Mouse (Mus musculus): ENCODE measurements at regions not wholly inside any gene's neighbourhood (a gene's known extent, or its start where the extent isn't known, plus 50 kb on each side); places are given as distances from the start of the nearest gene placed in this dataset.
A peak's percentile ranks its signal among the peaks of the same experiment; 100 is the strongest.

DNA sequence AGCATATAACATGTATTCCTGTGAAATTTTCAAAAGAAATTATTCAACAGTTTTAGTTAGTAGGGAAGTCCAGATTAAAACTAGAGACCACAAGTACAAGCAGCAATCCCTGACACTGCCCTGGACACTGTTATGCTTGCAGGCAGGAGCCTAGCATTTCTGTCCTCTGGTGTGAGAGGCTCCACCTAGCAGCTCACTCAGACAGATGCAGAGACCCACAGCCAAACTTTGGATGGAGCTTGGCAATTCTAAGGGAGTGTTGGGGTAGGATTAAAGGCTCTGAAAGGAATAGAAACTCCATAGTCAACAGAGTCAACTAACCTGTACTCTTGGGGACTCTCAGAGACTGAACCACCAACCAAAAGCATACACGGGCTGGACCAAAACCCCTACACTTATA, 509.8 kb downstream of the Flrt2 start:
- no peak for DNase-seq (ENCODE audit: low spot score in 2 of 2)

DNA sequence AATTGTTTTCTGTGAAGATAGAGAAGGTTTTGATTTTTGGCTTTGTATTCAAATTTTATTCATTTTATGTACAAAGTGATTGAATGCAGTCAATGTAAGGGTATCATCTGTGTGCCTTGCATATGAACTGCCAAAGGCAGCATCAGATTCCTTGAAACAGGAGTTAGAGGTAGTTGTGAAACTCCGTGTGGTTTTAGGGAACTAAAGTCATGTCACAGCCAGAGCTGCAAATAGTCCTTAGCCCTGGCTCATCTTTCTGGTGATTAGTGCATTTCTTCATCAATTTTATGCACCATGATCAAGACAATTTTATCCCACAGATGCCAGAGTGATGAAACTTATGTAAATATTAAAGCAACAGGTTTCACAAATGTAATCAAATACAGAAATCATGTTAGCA, 534.4 kb downstream of the Flrt2 start:
- DNase-seq (ENCODE audit: low spot score in 2 of 2): no peak

DNA sequence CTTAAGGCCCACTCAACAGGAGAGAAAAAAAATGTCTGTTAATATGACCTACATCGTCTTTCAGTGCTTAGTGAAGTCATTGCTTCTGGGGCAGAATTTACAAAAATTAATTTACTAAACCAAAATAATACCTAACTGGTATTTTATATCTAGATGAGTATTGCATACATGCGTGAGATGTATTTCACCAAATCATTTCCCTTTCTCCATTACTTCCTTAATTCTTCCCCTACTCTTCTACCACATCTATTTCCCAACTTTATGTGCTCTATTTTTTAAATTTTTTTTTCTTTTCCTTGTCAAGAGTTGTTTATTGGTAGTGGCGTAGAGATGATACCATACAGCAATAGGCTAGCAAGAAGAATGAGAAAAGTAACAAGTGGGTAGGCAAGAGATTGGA, 536.7 kb downstream of the Flrt2 start:
- DNase-seq (ENCODE audit: low spot score in 2 of 2): no peak

DNA sequence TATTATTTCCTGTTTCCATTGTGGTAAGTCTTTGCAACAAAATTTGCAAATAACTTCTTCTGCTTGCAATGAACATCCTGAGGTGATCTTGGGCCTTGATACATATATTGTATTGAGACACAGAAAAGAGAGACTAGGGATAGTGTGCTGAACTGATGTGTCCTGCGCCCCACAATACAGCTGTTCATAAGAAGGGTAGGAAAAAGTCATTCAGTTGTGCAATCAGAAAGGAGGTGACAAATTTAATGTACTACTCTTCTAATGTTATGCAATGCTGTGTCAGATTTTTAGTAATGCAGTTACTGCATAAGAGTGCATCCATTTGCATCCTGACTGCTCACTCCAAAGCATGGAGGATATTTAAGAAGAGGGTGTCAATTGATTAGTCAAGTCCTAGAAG, 543.5 kb downstream of the Flrt2 start:
- no peak for DNase-seq (ENCODE audit: low spot score in 2 of 2)

DNA sequence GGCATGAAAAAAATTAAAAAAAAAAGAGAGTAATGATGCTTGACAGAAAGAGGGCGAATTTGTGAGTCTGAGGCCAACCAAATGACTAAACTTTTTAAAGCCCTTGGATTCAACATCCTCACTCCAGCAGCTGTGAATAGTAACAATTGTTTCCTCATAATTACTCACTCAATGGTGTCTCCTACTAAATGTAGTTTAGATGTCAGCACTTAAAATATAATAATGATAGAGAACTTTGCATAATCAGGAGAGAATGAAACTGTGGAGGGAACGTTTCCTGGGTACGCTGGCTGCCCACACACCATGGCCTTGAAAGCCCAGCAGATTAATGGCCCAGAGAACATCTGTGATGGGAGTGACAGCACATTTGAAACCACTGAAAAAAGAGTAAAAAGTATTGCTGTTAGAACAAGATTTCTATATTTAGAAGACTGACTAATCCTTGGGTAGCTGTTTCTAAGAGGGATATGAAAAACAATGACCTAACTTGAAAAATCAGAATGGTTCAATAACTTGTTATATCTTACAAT, 544.0 kb downstream of the Flrt2 start:
- no peak for DNase-seq (ENCODE audit: low spot score in 2 of 2)

DNA sequence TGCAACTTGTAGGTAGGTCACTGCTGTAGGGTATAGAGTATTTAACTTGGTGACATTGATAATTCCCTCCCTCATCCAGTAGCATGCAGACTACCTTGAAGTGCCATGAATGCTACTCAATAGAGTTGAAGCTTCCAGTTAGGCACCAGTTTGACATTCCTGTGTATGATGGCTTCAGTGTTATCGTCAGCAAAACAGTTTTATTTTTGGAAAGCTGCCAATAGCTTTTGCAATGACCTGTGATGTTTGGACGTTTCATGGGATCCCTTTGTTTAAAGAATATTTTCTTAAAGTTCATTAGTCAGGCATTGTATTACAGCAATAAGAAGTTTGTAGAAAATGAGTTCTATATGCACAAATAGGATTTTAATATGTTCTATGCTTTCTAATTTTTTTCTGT, 547.6 kb downstream of the Flrt2 start:
- DNase-seq (ENCODE audit: low spot score in 2 of 2): no peak

DNA sequence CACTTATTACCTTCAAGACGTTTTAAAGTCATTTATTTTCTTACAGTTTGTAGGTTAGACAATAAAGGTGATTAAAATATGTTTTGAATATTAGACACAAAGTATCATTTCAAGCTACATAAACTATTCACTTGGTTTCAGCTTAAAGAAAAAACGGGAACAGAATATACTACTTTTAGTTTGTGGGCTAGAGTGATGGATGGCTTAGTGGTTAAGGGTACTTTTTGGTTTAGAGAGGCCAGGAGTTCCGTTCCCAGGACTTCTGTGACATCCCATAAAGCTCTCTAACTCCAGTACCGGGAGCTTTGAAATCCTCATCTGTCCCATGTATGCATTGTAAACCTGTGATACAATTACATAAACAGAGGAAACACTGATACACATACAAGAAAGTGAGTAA, 570.0 kb downstream of the Flrt2 start:
- no peak for DNase-seq (ENCODE audit: low spot score in 2 of 2)

DNA sequence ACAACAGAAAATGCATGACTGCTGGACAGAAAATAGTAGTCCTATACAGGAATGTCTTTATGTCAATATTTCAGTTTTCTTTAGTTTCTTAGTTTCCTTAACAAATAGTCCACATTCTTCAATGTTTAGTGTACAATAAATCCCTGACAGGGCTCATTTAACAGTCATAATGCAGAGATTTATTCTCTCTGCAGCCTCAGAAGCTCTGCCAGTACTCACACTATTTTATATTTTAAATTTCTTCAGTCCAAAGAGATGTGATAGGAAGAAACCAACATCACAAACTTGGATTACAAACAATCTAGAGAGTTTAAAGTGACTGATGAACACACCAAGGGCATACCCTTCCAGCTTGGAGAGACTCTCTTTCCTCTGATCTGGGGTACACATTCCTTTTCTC, 583.9 kb downstream of the Flrt2 start:
- DNase-seq (ENCODE audit: low spot score in 2 of 2): no peak

DNA sequence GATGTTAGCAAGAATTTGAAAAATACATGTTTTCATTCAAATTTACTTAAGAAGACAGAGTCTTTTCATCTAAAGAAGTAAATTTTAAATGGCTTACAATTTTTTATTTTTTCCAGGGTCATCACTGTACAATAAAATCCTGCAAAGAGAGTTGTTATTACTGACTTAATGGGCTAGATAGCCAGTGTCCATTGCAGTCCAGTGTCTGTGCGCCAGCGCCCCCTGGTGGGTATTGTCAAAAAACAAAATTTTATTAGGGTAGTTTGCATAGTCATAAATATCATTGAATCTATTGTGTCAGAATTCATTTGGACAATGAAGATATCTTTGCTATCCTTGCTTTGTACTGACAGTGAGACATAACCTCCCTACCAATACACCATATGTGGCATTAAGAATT, 619.1 kb downstream of the Flrt2 start:
- peak in 1 of 2 experiments; percentile 25 for DNase-seq (ENCODE audit: low spot score in 2 of 2)

DNA sequence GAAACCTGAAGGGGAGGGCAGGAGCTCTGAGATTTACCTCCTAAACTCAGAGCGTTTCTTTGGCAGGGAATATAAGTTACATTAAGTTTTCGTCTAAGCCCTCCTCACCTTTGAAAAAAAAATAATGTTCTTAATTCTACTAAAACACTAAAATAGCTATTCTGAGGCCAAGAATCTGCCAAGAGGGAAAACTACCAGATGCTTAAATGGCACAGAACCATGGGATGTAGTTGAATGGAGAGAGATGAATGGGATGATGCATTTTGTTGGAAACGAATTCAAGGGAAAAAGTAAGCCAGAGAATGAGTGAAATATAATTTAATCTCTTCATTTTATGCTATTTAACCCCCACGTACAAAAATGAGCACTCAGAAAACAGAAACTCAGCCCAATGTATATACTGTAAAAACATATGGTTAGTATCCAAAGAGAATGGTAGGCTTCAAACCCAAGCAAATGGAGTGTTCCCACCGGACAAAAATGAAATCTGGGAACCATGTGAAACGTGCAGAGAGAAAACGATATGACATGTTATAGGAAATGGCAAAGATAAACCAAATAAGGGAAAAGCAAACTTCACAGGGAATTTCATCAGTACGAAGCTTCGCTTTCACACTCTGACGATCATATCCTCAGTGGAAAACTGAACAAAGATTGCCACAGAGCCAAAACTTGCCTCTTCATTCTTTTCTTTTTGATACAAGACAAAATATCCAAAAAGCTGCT, 631.2 kb downstream of the Flrt2 start:
- DNase-seq (ENCODE audit: low spot score in 2 of 2): no peak

DNA sequence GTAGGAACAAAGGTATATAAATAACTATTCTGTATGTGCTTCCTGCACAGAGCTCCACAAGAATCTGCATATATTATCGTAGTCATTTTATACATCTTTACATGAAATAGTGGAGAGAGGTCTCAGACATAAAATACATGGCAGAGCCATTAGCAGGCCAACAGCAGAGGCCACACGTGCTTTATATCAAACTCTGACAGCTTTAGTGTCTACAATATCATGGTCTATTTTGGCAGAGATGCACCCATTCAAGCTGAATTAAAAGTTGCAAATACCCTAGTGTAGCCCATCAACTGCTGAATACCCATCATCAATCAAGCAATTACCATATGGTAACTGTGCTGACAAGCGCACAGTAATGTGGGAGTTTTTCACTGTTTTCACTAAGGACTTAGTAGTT, 659.1 kb downstream of the Flrt2 start:
- DNase-seq (ENCODE audit: low spot score in 2 of 2): no peak

DNA sequence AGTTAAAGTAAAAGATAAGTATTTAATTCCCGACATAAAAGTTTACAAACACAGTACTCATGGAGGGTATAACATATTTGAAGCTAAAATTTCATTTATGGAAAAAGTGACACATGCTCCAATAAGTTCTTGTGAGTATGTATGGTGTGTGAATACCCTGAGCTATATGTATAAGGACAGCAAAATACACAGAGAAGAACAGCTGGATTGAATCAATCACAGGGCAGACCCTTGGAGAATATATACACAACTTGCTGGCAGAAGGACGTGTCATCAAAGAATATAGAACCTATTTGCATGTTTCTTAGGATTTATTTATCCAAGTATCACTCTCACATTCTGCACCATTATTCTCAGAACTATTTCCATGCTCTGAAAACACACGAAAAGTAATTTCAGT, 686.9 kb downstream of the Flrt2 start:
- DNase-seq (ENCODE audit: low spot score in 2 of 2): no peak

DNA sequence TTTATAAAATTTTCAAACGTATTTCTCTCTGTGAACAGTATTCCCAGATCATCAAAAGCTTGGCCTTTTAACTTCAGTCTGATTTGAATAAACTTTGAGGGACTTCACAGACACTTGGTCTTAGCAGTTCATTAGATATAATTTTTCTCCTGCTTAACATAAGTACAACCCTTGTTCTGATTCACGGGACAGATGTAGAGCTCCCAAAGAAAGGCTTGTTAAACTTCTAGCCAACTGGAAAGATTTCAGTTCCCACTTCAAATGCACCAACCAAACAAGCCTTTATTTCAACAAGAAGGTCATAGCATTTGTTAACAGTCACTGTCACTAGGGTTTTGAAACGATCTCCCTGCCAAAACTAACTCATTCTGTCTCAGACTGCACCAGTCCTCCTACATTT, 727.1 kb downstream of the Flrt2 start:
- no peak for DNase-seq (ENCODE audit: low spot score in 2 of 2)

DNA sequence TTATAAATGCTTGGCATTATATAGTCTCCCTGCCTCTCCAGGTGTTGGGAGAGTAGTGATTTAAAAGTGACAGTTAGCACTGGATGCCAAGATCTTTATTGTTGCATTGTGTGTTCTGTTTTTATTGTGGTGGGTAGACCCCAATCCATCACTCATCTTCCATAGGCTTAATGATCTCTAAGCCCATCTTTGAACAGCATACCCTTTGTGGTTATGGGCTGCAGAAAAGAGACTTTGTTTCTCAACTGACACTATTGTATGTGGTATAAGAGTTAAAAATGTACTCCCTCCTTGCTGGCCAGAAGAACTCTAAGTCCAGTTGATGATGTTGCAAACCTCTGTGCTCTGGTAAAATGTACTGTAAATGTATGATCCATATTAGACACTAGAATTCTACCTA, 727.5 kb downstream of the Flrt2 start:
- no peak for DNase-seq (ENCODE audit: low spot score in 2 of 2)

DNA sequence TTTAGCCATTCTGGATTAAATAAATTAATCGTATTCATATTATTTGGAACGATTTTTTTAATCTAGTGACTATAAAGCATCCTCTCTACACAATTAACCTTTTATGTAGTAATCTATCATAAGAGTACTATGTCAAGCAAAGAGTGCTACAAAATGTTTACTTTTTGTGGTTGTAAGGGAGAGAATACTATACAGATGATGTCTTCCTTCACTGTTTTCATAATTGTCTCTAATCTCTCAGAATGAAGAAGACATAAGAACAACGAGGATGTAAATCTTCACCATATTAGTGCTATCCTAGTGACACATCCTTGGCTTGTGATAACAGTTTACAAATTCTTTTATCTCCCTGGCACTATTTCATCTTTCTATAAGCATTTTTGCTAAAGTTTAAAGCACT, 735.6 kb downstream of the Flrt2 start:
- no peak for DNase-seq (ENCODE audit: low spot score in 2 of 2)

DNA sequence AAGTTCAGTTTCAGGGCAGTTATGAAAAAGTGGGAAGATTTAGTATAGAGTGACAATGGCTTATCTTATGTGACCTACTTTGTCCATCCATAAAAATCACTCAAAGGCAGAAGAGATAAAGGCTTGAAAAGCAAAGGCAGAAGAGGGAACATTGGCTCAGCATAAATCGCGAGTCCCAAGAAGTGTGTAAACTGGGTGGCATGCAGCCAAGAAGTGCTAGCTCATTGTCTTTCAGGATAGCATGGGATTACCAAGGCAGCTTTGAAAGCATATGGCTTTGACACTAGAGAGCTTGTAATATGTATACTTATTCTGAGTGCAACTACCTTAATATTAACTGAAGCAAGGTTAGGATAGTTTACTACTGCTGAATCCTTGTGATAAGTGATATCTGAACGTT, 750.5 kb downstream of the Flrt2 start:
- DNase-seq (ENCODE audit: low spot score in 2 of 2): no peak

DNA sequence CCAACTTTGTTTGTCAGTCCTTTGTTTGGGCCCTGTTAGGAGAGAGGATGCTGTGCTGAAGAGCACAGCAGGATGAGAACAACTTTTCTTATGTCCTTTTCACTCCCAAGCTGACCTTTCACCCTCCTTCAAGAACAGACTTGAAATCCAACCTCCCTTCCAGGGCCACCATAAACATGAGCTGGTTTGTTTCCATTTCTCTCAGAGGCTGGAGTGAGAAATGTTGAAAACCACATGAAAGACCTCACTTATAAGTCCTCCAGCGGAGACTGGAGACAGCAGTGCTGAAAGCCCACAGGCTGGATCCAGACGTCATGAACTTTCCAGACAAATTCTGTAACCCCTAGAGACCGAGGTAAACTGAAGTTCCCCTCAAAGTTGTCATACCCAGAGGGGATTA, 761.3 kb downstream of the Flrt2 start:
- no peak for DNase-seq (ENCODE audit: low spot score in 2 of 2)

DNA sequence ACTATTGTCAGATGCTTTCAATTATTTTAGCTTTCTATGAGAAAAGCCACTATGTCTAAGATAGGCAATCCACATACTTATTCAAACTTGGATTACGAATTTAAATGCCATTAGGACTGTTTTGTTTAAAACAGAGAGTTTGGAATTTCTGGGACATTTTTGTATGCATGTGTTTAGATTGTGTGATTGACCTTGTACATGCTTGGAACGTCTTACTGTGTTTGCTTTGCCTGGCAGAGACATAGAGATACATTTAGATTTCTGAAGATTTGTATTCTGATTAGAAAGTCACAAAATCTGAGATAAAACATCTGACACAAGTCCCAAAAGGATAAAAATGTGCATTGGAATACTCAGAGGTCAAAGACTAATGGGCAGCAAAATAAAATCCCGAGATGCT, 784.3 kb downstream of the Flrt2 start:
- DNase-seq (ENCODE audit: low spot score in 2 of 2): no peak

DNA sequence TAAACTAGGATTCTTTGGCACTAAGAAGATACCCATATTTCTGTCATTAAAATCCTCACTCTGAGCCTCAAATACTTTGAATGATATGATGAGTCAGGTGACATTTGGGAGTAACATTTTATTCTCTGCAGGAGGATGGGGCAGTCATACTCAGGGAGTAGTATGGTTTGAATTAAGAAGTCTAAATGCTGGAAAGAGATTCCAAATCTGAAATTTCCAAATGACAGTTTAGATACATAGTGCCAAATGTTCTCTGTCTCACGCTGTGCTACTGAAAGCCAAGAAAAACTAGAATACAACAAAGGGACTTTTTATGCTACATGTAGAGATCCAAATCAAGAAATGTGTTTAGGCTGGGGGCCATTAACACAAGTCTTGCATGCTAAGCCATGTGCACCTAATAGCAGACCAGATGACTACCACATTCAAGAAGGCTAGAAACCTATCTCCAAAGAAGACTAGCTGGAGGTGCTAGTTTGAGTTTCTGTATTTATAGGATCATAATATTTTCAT, 796.5 kb downstream of the Flrt2 start:
- peak in 1 of 2 experiments; percentile 8 for DNase-seq (ENCODE audit: low spot score in 2 of 2)

DNA sequence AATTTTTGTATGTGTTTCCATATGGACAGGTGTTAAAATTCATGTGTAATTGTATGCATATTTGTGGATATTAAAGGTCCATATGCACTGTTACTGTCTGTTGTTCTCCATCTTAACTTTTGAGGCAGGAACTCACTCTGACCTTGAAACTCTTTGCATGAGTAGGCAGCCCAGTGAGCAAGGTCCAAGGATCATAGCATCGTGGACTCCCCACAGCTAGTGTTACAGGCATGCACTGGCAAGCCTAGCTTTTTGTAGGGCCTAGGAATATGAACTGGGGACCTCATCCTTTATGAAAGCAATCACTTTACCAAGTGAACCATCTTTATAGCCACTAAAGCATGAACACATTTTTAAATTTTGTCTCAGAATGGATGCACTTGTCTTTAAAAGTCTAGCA, 817.6 kb downstream of the Flrt2 start:
- DNase-seq (ENCODE audit: low spot score in 2 of 2): no peak

DNA sequence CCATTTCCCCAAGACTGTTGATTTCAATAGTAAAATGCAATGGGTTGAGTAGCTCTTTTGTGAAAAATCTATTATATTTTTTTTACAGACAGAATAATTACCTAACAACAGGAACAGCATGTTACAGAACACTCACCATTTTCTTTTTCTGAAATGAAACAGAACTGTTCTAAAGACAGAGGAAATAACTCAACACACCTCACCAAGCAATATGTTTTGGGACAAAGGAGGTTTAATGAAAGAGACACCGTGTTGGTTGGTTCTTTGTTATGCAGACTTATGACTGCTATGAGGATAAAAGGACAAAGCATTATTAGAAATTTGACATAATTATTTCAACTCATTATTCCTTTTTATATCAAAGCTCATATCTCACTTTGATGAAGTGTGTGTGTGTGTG, 866.8 kb downstream of the Flrt2 start:
- DNase-seq (ENCODE audit: low spot score in 2 of 2): no peak

DNA sequence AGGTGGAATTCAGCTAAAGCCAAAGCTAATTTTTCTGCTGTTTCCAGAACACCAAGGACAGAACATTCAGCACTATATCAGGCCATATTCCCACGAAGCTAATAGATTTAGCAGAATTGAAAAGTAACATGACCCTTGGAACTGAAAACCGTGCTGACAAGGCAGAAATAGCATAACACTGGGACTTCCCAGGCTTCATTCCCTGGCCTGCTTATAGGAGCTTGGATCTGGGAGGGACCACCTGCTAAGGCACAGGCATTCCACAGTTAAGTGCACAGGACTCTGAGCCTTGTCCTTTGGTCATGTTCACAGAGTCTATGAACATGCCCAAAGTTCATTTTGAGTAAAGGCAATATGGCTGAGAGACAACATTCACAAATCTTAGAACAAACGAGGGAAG, 902.8 kb downstream of the Flrt2 start:
- no peak for DNase-seq (ENCODE audit: low spot score in 2 of 2)

DNA sequence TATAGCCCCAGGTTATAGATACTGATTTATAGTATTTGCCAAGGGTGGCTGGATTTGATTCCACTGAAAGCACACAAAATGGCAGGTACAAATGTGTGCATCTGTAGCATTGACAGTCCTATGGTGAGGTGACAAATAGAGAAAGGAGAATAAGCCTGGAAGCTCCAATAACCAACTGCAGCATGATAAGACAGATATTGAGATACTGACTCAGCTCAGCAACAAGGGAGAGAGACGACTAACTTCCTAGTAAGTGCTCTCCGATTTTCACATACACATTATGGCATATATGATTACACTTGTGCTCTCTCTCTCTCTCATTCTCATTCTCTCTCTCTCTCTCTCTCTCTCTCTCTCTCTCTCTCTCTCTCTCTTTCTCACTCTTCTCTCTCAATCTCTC, 923.1 kb downstream of the Flrt2 start:
- no peak for DNase-seq (ENCODE audit: low spot score in 2 of 2)

Measured in layer of hippocampus, adult 18-20 months (tissue).